Mouse (Mus musculus) stomach, postnatal 0 days (tissue): Measurements from ENCODE around the gene Zmiz1. TPM values are rescaled to one million over a fixed set of nuclear protein-coding genes. Genes with fewer than 3 reads are reported as not detected.

Experiments
- ATAC-seq: fragments of 200-750 bp; cut with Nextera tagmentation; 2 replicates; pipeline ENCODE4 v1.8.0; 2017; ENCODE audit not compliant: low FRiP score, low TSS enrichment
- DNase-seq: peaks from one replicate; pipeline ENCODE4 v3.0.0-alpha.2; 2016; ENCODE audit warnings: low spot score
- H3K27ac ChIP-seq: fragments of 300-500 bp; sonication (generic); replicated peaks from 2 replicates; pipeline ENCODE4 v1.5.1; 2014; ENCODE audit warnings: mild to moderate bottlenecking, control low read depth
- H3K27me3 ChIP-seq: fragments of 300-500 bp; sonication (generic); 2 replicates; pipeline ENCODE4 v1.6.1; 2014; ENCODE audit warnings: low read length; ENCODE audit not compliant: control insufficient read depth, insufficient read depth
- H3K36me3 ChIP-seq: fragments of 300-500 bp; sonication (generic); 2 replicates; pipeline ENCODE4 v1.6.1; 2014; ENCODE audit warnings: low read length, mixed read lengths; ENCODE audit not compliant: control insufficient read depth, insufficient read depth
- H3K4me1 ChIP-seq: fragments of 300-500 bp; sonication (generic); replicated peaks from 2 replicates; pipeline ENCODE4 v1.6.1; 2014; ENCODE audit warnings: antibody characterized with exemption; ENCODE audit not compliant: control insufficient read depth, insufficient read depth
- H3K4me2 ChIP-seq: fragments of 300-500 bp; sonication (generic); replicated peaks from 2 replicates; pipeline ENCODE4 v1.6.1; 2014; ENCODE audit warnings: low read depth, mild to moderate bottlenecking, control low read depth, moderate library complexity
- H3K4me3 ChIP-seq: fragments of 300-500 bp; sonication (generic); 2 replicates; pipeline ENCODE4 v1.5.1; 2014; ENCODE audit warnings: low read depth, low read length, control low read depth
- H3K9ac ChIP-seq: fragments of 300-500 bp; sonication (generic); 2 replicates; pipeline ENCODE4 v1.6.1; 2014; ENCODE audit warnings: mild to moderate bottlenecking, low read length, control low read depth, mixed read lengths
- H3K9me3 ChIP-seq: fragments of 300-500 bp; sonication (generic); 2 replicates; pipeline ENCODE4 v1.6.1; 2016; ENCODE audit warnings: low read length; ENCODE audit not compliant: control insufficient read depth
- CTCF ChIP-seq: IDR thresholded peaks from 2 replicates; pipeline ENCODE4 v1.5.1; 2016; ENCODE audit warnings: antibody characterized with exemption, low read depth, mild to moderate bottlenecking, moderate library complexity
- EP300 ChIP-seq: optimal IDR thresholded peaks from 2 replicates; pipeline ENCODE3; 2016; ENCODE audit warnings: antibody characterized with exemption
- WGBS: fragments of 180-500 bp; shearing (Covaris S2); extraction: QIAGEN DNeasy Blood & Tissue Kit; methylation state at CpG from one replicate; pipeline ENCODE4 v1.1.7; 2014; 5-methylcytosine and 5-hydroxymethylcytosine counted together
- polyA plus RNA-seq: library from polyadenylated mRNA; unstranded; fragments of >200 nt; fragmentation: Nextera tagmentation; extraction: Ambion mirVana; gene quantifications from 2 replicates; pipeline ENCODE4 v1.2.1, GENCODE M21; 2015

The Zmiz1 gene
- polyA plus RNA-seq, 1 experiment from 2014 or later: 13.0 TPM

- DNase-seq (no peak), ATAC-seq (no peak)
- H3K27ac ChIP-seq: no peak overlapping the region
- TF ChIP-seq EP300 (no peak), CTCF (no peak)
- H3K27me3 ChIP-seq: no peaks in the 10 kb centered on the region
- peaks cover 15% of the 10 kb centered on the region; the same call in 1 of the 2 replicates for H3K36me3 ChIP-seq
- WGBS: 44% methylated on average over 7 of the region's 7 CpGs
- H3K9ac ChIP-seq: no peak overlapping the region
- H3K4me2 ChIP-seq: no peak overlapping the region
- H3K4me3 ChIP-seq: no peak overlapping the region
- H3K9me3 ChIP-seq: no peaks in the 10 kb centered on the region
- peaks cover 12% of the 10 kb centered on the region for H3K4me1 ChIP-seq
Measured at GRCm38 (mm10) chr14:25510987-25511386, 52.0 kb downstream of the Zmiz1 start.

- Histone ChIP-seq H3K27ac (no peak overlapping the region), H3K9ac (no peak overlapping the region)
- 44% methylated on average over 3 of the region's 3 CpGs for WGBS
Measured at GRCm38 (mm10) chr14:25511564-25511963, 52.6 kb downstream of the Zmiz1 start.

GRCm38 (mm10) chr14:25511967-25512366 lies 53.0 kb downstream of the Zmiz1 start:
- Histone ChIP-seq H3K4me2 (no peak overlapping the region), H3K4me3 (no peak overlapping the region), H3K4me1 (peaks cover 17% of the 10 kb centered on the region), H3K36me3 (peaks cover 10% of the 10 kb centered on the region; the same call in 1 of the 2 replicates), H3K9ac (no peak overlapping the region; the same call in 1 of the 2 replicates), H3K27me3 (no peaks in the 10 kb centered on the region), H3K27ac (peak overlapping the region; percentile 30; the same call in 1 of the 2 replicates), H3K9me3 (no peaks in the 10 kb centered on the region)
- ATAC-seq (no peak), DNase-seq (no peak)
- TF ChIP-seq CTCF (no peak), EP300 (no peak)
- WGBS: 31% methylated on average over 5 of the region's 5 CpGs

More at GRCm38 (mm10) chr14:25511564-25511963, 52.6 kb downstream of the Zmiz1 start:
- Histone ChIP-seq H3K27me3 (no peaks in the 10 kb centered on the region), H3K4me1 (peaks cover 13% of the 10 kb centered on the region), H3K4me2 (no peak overlapping the region), H3K9me3 (no peaks in the 10 kb centered on the region), H3K4me3 (no peak overlapping the region), H3K36me3 (peaks cover 13% of the 10 kb centered on the region; the same call in 1 of the 2 replicates)
- TF ChIP-seq EP300: no peak
- TF ChIP-seq CTCF: no peak
- DNase-seq (no peak), ATAC-seq (no peak)

DNA sequence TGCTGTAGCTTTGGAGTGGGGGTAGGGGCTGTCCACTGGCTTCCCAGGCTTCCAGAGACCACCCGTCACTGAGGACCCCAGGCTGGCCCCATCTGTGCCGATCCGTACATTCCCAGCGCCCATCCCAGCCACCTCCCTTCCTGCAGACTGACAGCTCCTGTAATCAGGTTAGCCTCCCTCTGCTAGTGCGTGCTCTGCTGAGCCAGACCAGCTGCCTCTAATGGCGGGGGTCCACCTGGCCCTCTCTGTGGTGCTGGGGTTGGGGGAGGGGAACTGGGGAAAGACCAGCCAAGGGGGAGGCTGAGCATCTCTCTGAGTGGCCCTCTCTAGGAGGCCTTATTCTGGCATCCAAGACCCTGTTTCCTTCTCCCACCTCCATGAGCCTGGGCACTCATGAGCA lies 53.8 kb downstream of the Zmiz1 start:
- WGBS: 40% methylated on average over 6 of the region's 6 CpGs
- DNase-seq (no peak), ATAC-seq (no peak)
- Histone ChIP-seq H3K9ac (no peak overlapping the region), H3K4me1 (peaks cover 20% of the 10 kb centered on the region), H3K4me3 (no peak overlapping the region), H3K4me2 (no peak overlapping the region), H3K27me3 (no peaks in the 10 kb centered on the region), H3K27ac (peak overlapping the region; percentile 49; the same call in 1 of the 2 replicates), H3K36me3 (peaks cover 10% of the 10 kb centered on the region; the same call in 1 of the 2 replicates), H3K9me3 (no peaks in the 10 kb centered on the region)
- TF ChIP-seq CTCF (no peak), EP300 (no peak)

DNA sequence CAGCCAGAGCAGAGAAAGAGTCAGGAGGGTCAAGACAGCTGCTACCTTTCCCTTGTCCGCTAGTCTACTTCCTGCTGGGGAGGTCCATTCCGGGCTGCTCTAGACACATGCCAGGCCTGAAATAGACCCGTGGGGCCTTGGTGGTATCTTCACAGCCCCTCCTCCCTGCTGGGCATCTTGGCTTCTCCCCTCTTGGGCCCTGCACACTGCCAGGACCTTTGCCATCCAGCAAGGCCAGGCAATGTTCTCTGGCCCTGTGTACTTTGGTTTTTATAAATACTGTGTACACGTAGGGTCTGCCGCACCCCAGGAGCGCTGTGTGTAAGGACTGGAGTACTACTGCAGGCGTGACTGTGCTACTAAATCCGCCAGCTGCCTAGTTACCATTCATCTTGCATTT lies 54.5 kb downstream of the Zmiz1 start:
- peak overlapping the region; percentile 49; the same call in 1 of the 2 replicates for H3K27ac ChIP-seq
- WGBS: 43% methylated on average over 8 of the region's 8 CpGs
- no peaks in the 10 kb centered on the region for H3K9me3 ChIP-seq
- H3K27me3 ChIP-seq: no peaks in the 10 kb centered on the region
- H3K4me3 ChIP-seq: no peak overlapping the region
- peaks cover 22% of the 10 kb centered on the region for H3K4me1 ChIP-seq
- TF ChIP-seq EP300 (no peak), CTCF (no peak)
- no peak overlapping the region for H3K9ac ChIP-seq
- H3K4me2 ChIP-seq: no peak overlapping the region
- DNase-seq: peak; percentile 49
- H3K36me3 ChIP-seq: peaks cover 10% of the 10 kb centered on the region; the same call in 1 of the 2 replicates
- ATAC-seq: peak; percentile 38; the same call in 1 of the 2 replicates

GRCm38 (mm10) chr14:25514943-25515512 lies 56.0 kb downstream of the Zmiz1 start:
- 56% methylated on average over 2 of the region's 2 CpGs for WGBS
- H3K4me2 ChIP-seq: no peak overlapping the region
- H3K4me3 ChIP-seq: no peak overlapping the region
- TF ChIP-seq EP300: no peak
- TF ChIP-seq CTCF: no peak
- no peak for ATAC-seq
- no peak overlapping the region for H3K27ac ChIP-seq
- H3K27me3 ChIP-seq: no peaks in the 10 kb centered on the region
- no peaks in the 10 kb centered on the region for H3K9me3 ChIP-seq
- H3K4me1 ChIP-seq: peaks cover 29% of the 10 kb centered on the region
- peaks cover 2% of the 10 kb centered on the region; the same call in 1 of the 2 replicates for H3K36me3 ChIP-seq
- no peak overlapping the region for H3K9ac ChIP-seq
- DNase-seq: no peak
